Mouse (Mus musculus) macrophage (primary cell): ENCODE results near the gene Tmem209. TPM values are rescaled to one million over a fixed set of nuclear protein-coding genes. Genes with fewer than 3 reads are reported as not detected.

Source experiments
- H3K27ac ChIP-seq: fragments of 350-480 bp; formaldehyde crosslinking; 2 replicates; pipeline ENCODE4 v1.9.0; 2021
- H3K36me3 ChIP-seq: fragments of 350-480 bp; formaldehyde crosslinking; 2 replicates; pipeline ENCODE4 v1.9.0; 2021; ENCODE audit errors: inconsistent target
- H3K4me3 ChIP-seq: fragments of 350-480 bp; formaldehyde crosslinking; 2 replicates; pipeline ENCODE4 v1.9.0; 2021; ENCODE audit errors: inconsistent target
- H3K79me2 ChIP-seq: fragments of 350-480 bp; formaldehyde crosslinking; 2 replicates; pipeline ENCODE4 v1.9.0; 2021; ENCODE audit errors: inconsistent target
- WGBS: methylation state at CpG from one replicate; pipeline ENCODE4 v1.1.7; 2026; ENCODE audit warnings: inconsistent platforms; ENCODE audit not compliant: missing documents; 5-methylcytosine and 5-hydroxymethylcytosine counted together
- polyA plus RNA-seq: library from polyadenylated mRNA; stranded (reverse); fragments of 250-400 nt; gene quantifications from 3 replicates; pipeline ENCODE4 v1.2.4, GENCODE M21; 2018; ENCODE audit warnings: inconsistent platforms

Gene Tmem209
- polyA plus RNA-seq, 1 experiment from 2014 or later, result 16.3 TPM

GRCm38 (mm10) chr6:30510291-30510690, 708 bp upstream of the Tmem209 start:
- Histone ChIP-seq H3K4me3 (no peak overlapping the region), H3K79me2 (no peaks in the 10 kb centered on the region), H3K27ac (peak overlapping the region; percentile 90), H3K36me3 (peaks cover 9% of the 10 kb centered on the region; the same call in 1 of the 2 replicates)
- whole genome bisulfite sequencing, result 85% methylated on average over 5 of the region's 5 CpGs

- Histone ChIP-seq H3K4me3 (peak overlapping the region; percentile 96), H3K36me3 (peaks cover 24% of the 10 kb centered on the region; the same call in 1 of the 2 replicates), H3K27ac (peak overlapping the region; percentile 90), H3K79me2 (no peaks in the 10 kb centered on the region)
- 9% methylated on average over 2 of the region's 2 CpGs for WGBS
These were observed 759 bp downstream of the Tmem209 start for GRCm38 (mm10) chr6:30508824-30509223.

GRCm38 (mm10) chr6:30499049-30499448, 10.5 kb downstream of the Tmem209 start:
- Histone ChIP-seq H3K36me3 (peaks cover 64% of the 10 kb centered on the region), H3K4me3 (no peak overlapping the region), H3K79me2 (no peaks in the 10 kb centered on the region), H3K27ac (peak overlapping the region; percentile 33; the same call in 1 of the 2 replicates)
- 13% methylated on average over 3 of the region's 3 CpGs for WGBS

GRCm38 (mm10) chr6:30486504-30486903, 23.1 kb downstream of the Tmem209 start:
- H3K27ac ChIP-seq, result no peak overlapping the region
- no peaks in the 10 kb centered on the region for H3K79me2 ChIP-seq
- H3K4me3 ChIP-seq, result no peak overlapping the region
- H3K36me3 ChIP-seq, result peaks cover 93% of the 10 kb centered on the region
- 96% methylated on average over 6 of the region's 6 CpGs for WGBS

- WGBS, result 95% methylated on average over 2 of the region's 2 CpGs
- no peak overlapping the region for H3K27ac ChIP-seq
- H3K36me3 ChIP-seq, result peaks cover 86% of the 10 kb centered on the region
- H3K79me2 ChIP-seq, result no peaks in the 10 kb centered on the region
- H3K4me3 ChIP-seq, result no peak overlapping the region
These were observed 26.7 kb downstream of the Tmem209 start for GRCm38 (mm10) chr6:30482908-30483307.

- Histone ChIP-seq H3K4me3 (no peak overlapping the region), H3K27ac (no peak overlapping the region), H3K79me2 (no peaks in the 10 kb centered on the region), H3K36me3 (peaks cover 53% of the 10 kb centered on the region)
- WGBS, result 97% methylated on average over 3 of the region's 3 CpGs
These were observed 30.2 kb downstream of the Tmem209 start for GRCm38 (mm10) chr6:30479418-30479817.

GRCm38 (mm10) chr6:30477784-30478183, 31.8 kb downstream of the Tmem209 start:
- Histone ChIP-seq H3K27ac (no peak overlapping the region), H3K79me2 (no peaks in the 10 kb centered on the region), H3K4me3 (no peak overlapping the region), H3K36me3 (peaks cover 37% of the 10 kb centered on the region)
- WGBS, result 94% methylated on average over 6 of the region's 6 CpGs

- H3K4me3 ChIP-seq, result no peak overlapping the region
- no peak overlapping the region for H3K27ac ChIP-seq
- peaks cover 32% of the 10 kb centered on the region for H3K36me3 ChIP-seq
- no peaks in the 10 kb centered on the region for H3K79me2 ChIP-seq
- WGBS, result 92% methylated on average over 8 of the region's 8 CpGs
These were observed 32.3 kb downstream of the Tmem209 start for GRCm38 (mm10) chr6:30477210-30477714.

- H3K36me3 ChIP-seq, result peaks cover 22% of the 10 kb centered on the region
- no peaks in the 10 kb centered on the region for H3K79me2 ChIP-seq
- 72% methylated on average over 10 of the region's 10 CpGs for WGBS
- no peak overlapping the region for H3K27ac ChIP-seq
- no peak overlapping the region for H3K4me3 ChIP-seq
These were observed 33.4 kb downstream of the Tmem209 start for GRCm38 (mm10) chr6:30476025-30476765.

GRCm38 (mm10) chr6:30471706-30472105, 37.9 kb downstream of the Tmem209 start:
- H3K27ac ChIP-seq, result no peak overlapping the region
- no peaks in the 10 kb centered on the region for H3K36me3 ChIP-seq
- no peaks in the 10 kb centered on the region for H3K79me2 ChIP-seq
- 97% methylated on average over 3 of the region's 3 CpGs for WGBS
- no peak overlapping the region for H3K4me3 ChIP-seq

GRCm38 (mm10) chr6:30469370-30469769, 40.2 kb downstream of the Tmem209 start:
- WGBS, result 95% methylated on average over 12 of the region's 12 CpGs
- Histone ChIP-seq H3K27ac (no peak overlapping the region), H3K36me3 (no peaks in the 10 kb centered on the region), H3K4me3 (no peak overlapping the region), H3K79me2 (no peaks in the 10 kb centered on the region)

GRCm38 (mm10) chr6:30468684-30469083, 40.9 kb downstream of the Tmem209 start:
- Histone ChIP-seq H3K36me3 (no peaks in the 10 kb centered on the region), H3K27ac (no peak overlapping the region), H3K4me3 (no peak overlapping the region), H3K79me2 (no peaks in the 10 kb centered on the region)
- 62% methylated on average over 12 of the region's 12 CpGs for WGBS

- H3K36me3 ChIP-seq, result no peaks in the 10 kb centered on the region
- no peak overlapping the region for H3K4me3 ChIP-seq
- H3K27ac ChIP-seq, result no peak overlapping the region
- WGBS, result 86% methylated on average over 1 of the region's 1 CpGs
- no peaks in the 10 kb centered on the region for H3K79me2 ChIP-seq
These were observed 41.5 kb downstream of the Tmem209 start for GRCm38 (mm10) chr6:30468058-30468457.

GRCm38 (mm10) chr6:30465586-30465985, 44.0 kb downstream of the Tmem209 start:
- H3K36me3 ChIP-seq, result no peaks in the 10 kb centered on the region
- no peaks in the 10 kb centered on the region for H3K79me2 ChIP-seq
- no peak overlapping the region for H3K4me3 ChIP-seq
- WGBS, result 91% methylated on average over 11 of the region's 11 CpGs
- H3K27ac ChIP-seq, result no peak overlapping the region

GRCm38 (mm10) chr6:30462822-30463221, 46.8 kb downstream of the Tmem209 start:
- H3K4me3 ChIP-seq, result no peak overlapping the region
- H3K27ac ChIP-seq, result no peak overlapping the region
- 28% methylated on average over 7 of the region's 7 CpGs for WGBS
- H3K79me2 ChIP-seq, result no peaks in the 10 kb centered on the region
- H3K36me3 ChIP-seq, result no peaks in the 10 kb centered on the region
